Mouse (Mus musculus): ENCODE measurements at regions not wholly inside any gene's neighbourhood (a gene's known extent, or its start where the extent isn't known, plus 50 kb on each side); places are given as distances from the start of the nearest gene placed in this dataset.

GRCm38 (mm10) chr14:61739453-61739852, 132.2 kb downstream of the Kcnrg start:
- TF ChIP-seq CTCF (IDR thresholded peaks at IDR 0.05; ENCODE audit: borderline replicate concordance, extremely low read depth, insufficient read depth, insufficient read length) (no peak), POLR2A (IDR thresholded peaks at IDR 0.05; ENCODE audit: borderline replicate concordance, extremely low read depth, insufficient read depth, insufficient read length, poor library complexity, severe bottlenecking) (no peak)

All from brain, embryonic 14.5 days (tissue).